In the genomic region with DNA sequence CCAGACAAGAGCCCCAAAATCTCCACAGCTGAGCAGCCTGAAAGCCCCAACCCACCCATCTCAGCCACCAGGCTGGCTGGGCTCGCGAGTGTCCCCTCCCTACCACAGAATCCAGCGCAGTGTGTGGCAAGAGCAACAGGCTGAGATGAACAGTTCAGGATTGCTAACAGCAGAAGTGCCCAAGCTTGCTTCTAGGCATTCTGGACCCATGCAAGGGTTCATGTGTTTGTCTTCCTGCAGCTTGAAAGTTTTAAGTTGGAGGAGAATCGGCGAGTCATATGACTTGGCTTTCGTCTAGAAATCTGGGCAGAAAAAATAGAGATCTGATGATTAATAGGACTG, we compare ENCODE assay signal across 8 mouse cellular contexts. TPM values are rescaled to one million over a fixed set of nuclear protein-coding genes. Genes with fewer than 3 reads are reported as not detected.
DNase-seq lines count a peak whose midpoint lies in the region; ATAC-seq and TF ChIP-seq lines count a peak whose summit lies in the region.

No protein-coding gene starts in this region.

- no peak for TF ChIP-seq CTCF in liver, postnatal 0 days (IDR thresholded peaks at IDR 0.05; ENCODE audit: low read depth)

- no peak overlapping the region for H3K27ac ChIP-seq in heart, embryonic 12.5 days (ENCODE audit: poor library complexity, severe bottlenecking)
- H3K27ac ChIP-seq in liver, postnatal 0 days (ENCODE audit: low read depth) = no peak overlapping the region

- no peaks in the 10 kb centered on the region for H3K4me1 ChIP-seq in heart, embryonic 12.5 days (replicated peaks)
- H3K4me1 ChIP-seq in liver, postnatal 0 days (ENCODE audit: insufficient read depth) = no peaks in the 10 kb centered on the region

- peak overlapping the region; percentile 51 for H3K4me3 ChIP-seq in heart, embryonic 12.5 days
- peak overlapping the region; percentile 22 for H3K4me3 ChIP-seq in liver, postnatal 0 days (ENCODE audit: low read depth, low read length)

- no peak for DNase-seq in heart, postnatal 25 days (ENCODE audit: low spot score)
- DNase-seq in NIH3T3 (ENCODE audit: low read depth) = peak; percentile 31
- DNase-seq in liver, postnatal 0 days = no peak
- no peak for DNase-seq in embryo, embryonic 11 days
- DNase-seq in adrenal gland, adult 18-20 months (ENCODE audit: low spot score in 2 of 2) = no peak
- no peak for DNase-seq in urinary bladder, adult 18-20 months (ENCODE audit: low spot score in 2 of 2)

- TF ChIP-seq EP300 in liver, postnatal 0 days (IDR thresholded peaks at IDR 0.05; ENCODE audit: low read depth) = no peak

- peaks cover 4% of the 10 kb centered on the region for H3K27me3 ChIP-seq in heart, embryonic 12.5 days (replicated peaks)
- peaks cover 26% of the 10 kb centered on the region for H3K27me3 ChIP-seq in liver, postnatal 0 days (ENCODE audit: insufficient read depth, low read length)

- H3K9me3 ChIP-seq in heart, embryonic 12.5 days (replicated peaks) = no peaks in the 10 kb centered on the region
- H3K9me3 ChIP-seq in liver, postnatal 0 days (ENCODE audit: low read length) = no peaks in the 10 kb centered on the region

- intact Hi-C loops in heart, postnatal 25 days (cut with DNase I) = loop anchor here (10.0 kb wide), 1 partner anchor 196 kb away; no protein-coding TSS in a partner anchor

- peak overlapping the region; percentile 99 for H3K4me2 ChIP-seq in heart, embryonic 12.5 days
- peak overlapping the region; percentile 62 for H3K4me2 ChIP-seq in liver, postnatal 0 days (ENCODE audit: low read depth, low read length)

- peak overlapping the region; percentile 45 for H3K9ac ChIP-seq in heart, embryonic 12.5 days
- no peak overlapping the region for H3K9ac ChIP-seq in liver, postnatal 0 days (replicated peaks)

- H3K36me3 ChIP-seq in heart, embryonic 12.5 days = no peaks in the 10 kb centered on the region
- no peaks in the 10 kb centered on the region for H3K36me3 ChIP-seq in liver, postnatal 0 days (replicated peaks; ENCODE audit: insufficient read depth, low read length)

- no peak; the same call in 1 of the 2 replicates for ATAC-seq in heart, embryonic 12.5 days (ENCODE audit: insufficient number of reproducible peaks, low FRiP score)
- 0 out of 2 replicates have a peak, but pooled peaks have one; percentile 14 for ATAC-seq in granulocyte monocyte progenitor cell, adult 5-6 weeks (replicated peaks; ENCODE audit: poor library complexity, severe bottlenecking)
- ATAC-seq in liver, postnatal 0 days = no peak

- 2% methylated on average over 6 of the region's 6 CpGs for whole genome bisulfite sequencing in heart, embryonic 12.5 days
- 2% methylated on average over 6 of the region's 6 CpGs for WGBS in liver, postnatal 0 days (ENCODE audit: insufficient replicate concordance)

RNA-seq across cellular contexts. Expression of a gene that starts 43.1 kb away (rescaled TPM):
- polyA plus RNA-seq in heart, embryonic 12.5 days (2016; fragmentation: Nextera tagmentation; extraction: Ambion mirVana) = 7.7 and 7.8 TPM in 2 replicates
- under 1 TPM in 1 of 2 experiments, not detected in 1; 0.11 TPM for total RNA-seq in heart, postnatal 25 days (2021)
- total RNA-seq in granulocyte monocyte progenitor cell, adult 5-6 weeks (2014; fragmentation: Nextera tagmentation) = not detected in 2 replicates
- total RNA-seq in granulocyte monocyte progenitor cell, adult 5-6 weeks (2017) = not detected in 2 replicates
- polyA plus RNA-seq in liver, postnatal 0 days (2015; fragmentation: Nextera tagmentation; extraction: Ambion mirVana) = not detected in 2 replicates
- total RNA-seq in adrenal gland, adult 18-20 months (2021) = under 1 TPM; 0.10 to 0.22 TPM

RNA-seq across cellular contexts. Expression of a gene that starts 43.3 kb away (rescaled TPM):
- 1.0 and 1.4 TPM in 2 replicates for polyA plus RNA-seq in heart, embryonic 12.5 days (2016; fragmentation: Nextera tagmentation; extraction: Ambion mirVana)
- total RNA-seq in heart, postnatal 25 days (2021) = under 1 TPM in 1 of 2 experiments, not detected in 1; 0.03 TPM
- not detected in 2 replicates for total RNA-seq in granulocyte monocyte progenitor cell, adult 5-6 weeks (2014; fragmentation: Nextera tagmentation)
- total RNA-seq in granulocyte monocyte progenitor cell, adult 5-6 weeks (2017) = not detected in 2 replicates
- not detected in 2 replicates for polyA plus RNA-seq in liver, postnatal 0 days (2015; fragmentation: Nextera tagmentation; extraction: Ambion mirVana)
- total RNA-seq in adrenal gland, adult 18-20 months (2021) = under 1 TPM; 0.03 to 0.16 TPM
